Mouse (Mus musculus): ENCODE data around the gene Cry2.

Cry2 gene

DNA sequence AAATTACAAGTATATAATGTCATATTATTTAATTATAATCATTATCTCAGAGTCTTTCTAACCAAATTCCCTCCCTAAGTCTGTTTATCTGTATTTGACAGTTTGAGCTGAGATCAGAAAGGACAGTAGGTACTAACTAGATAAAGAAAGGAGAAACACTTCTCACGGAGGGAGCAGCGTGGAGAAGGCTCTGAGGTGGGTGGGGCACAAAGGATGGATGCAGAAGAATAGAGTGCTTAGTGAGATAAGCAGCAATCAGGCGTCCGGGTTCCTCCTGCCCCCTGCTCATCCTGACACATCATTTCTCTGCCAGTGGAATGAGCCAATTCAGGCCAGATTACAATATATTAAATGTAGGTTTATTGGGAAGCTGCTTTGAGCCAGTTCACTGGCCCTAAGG, 10.5 kb upstream of the Cry2 start:
- DNase-seq, result no peak

DNA sequence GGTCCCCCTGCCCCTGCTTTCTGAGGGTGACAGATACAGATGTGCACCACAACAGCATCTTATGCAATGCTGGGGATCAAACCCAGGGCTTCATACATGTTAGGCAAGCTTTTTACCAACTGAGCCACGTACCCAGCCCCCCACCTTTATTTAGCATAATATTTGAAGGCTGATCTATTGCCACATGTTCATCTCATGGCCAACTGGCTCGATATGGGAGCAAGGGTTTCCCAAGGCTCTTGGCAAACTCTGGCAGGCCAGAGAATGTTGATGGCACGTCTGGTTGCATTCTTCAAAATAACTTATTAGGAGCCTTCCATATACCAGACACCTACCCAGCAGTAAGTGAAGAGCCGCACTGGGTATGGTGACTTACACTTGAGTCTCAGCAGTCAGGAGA, 9.5 kb upstream of the Cry2 start:
- DNase-seq, result no peak

DNA sequence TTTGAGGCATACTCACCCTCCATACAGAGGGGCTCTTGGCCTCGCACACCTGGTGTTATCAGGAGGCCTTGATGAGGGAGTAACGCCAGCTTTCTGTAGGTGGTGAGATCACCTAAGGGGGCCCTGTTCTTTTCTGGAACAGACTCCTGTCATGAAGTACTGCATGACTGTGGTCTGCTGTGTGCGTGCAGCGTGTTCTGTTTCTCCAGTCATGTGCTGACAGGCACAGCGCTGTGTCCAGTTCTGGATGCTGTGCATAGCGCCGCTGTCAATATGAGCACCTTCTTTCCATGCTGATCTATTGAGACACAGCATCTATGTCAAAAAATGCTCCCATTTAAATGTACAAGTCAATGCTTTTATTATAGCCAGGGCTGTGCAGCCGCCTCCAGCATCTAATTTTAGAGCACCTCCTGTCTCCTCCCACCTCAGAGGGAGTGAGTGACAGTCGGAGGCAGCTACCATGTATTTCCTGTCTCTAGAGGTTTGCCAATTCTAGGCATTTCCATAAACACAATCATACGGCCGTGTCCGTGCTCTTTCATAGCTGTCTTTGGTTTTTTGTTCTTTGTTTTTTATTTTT, 8.7 kb upstream of the Cry2 start:
- no peak for DNase-seq

DNA sequence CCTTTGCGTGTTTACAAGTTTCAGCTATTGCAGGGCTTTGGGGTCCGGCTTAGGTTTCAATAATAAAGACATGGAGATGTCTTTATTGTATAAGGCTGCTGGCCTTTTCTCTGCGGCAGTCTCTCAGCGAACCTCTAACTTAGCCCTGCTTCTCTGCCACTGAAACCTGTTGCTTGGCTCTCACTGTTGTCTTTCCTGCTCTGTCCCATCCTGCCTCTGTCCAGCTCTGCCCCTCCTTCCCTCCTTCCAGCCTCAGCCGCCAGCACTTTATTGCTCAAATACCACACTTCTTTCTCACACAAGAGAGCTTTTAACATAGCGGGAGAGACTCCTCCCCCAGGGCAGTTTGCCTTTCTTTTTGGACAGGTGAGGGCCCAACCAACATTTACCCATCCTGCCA, 6.6 kb upstream of the Cry2 start:
- no peak for DNase-seq

DNA sequence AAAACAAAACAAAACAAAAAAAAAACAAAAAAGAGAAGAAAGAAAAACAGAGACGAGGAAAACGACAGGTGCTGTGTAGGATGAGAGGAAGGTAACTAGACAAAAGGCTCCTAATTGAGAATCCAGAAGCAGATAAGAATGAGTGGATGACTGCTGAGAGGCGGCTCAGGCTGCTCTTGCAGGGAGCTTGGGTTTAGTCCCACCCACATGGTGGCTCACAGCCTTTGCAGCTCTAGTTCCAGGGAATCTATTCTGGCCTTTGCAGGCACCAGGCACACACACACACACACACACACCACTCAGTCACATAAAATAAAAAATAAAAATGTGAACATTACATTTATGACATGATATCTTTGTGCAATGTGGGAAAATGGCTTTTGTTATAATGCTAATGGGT, 4.7 kb upstream of the Cry2 start:
- no peak for DNase-seq

DNA sequence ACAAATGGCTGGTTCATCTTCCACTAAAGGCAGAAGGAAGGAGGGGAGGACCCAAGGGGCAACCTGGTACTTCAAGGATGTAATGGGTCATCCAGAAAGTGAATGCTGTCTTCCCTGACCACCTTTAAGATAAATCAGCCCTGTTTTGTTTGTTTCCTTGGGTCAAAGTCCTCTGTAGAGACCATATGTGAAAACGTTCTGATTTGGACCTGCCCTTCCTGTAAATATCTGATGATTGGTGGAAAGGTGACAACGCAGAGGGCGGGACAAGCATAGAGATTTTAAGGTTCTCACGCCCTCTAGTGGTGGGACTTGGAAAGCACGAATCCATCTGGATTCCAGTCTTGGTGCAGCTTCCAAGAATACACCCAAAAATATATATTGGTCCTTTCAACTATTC, 4.0 kb upstream of the Cry2 start:
- DNase-seq, result peak; percentile 78

DNA sequence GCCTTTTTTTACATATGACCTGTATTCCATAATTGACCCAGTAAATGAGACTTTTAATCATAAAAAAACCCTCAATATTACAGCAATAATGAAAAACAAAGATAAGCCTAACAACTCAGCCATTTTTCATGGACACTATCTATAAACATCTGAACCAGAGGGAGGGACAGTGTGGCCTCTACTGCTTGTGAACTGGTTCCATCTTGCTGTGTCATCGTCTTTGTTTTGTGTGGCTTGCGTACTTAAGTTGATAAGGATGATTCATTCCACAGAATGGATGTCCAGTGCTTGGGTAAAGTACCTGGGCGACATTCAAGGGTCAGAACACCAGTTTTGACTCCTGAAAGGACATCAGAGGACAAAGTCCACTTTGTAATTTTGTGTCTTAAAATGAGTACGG, 3.5 kb upstream of the Cry2 start:
- no peak for DNase-seq

DNA sequence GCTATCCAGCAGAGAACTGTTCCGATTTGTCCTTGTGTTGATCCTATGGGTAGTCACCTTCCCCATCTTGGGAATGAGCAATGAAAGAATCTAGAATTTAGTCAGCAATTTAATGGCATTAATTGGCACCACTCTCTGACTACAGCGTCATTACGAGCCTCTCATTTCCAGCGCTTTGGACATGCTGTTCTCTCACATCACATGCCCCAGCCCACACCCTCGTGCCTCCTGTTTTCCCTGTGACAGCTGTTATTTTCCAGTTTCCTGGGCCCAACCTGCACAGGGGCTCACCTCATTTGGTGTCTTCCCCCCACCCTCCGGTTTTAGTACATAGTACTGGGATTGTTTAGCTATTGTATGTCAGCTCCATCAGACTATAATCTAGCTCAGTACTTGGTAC, 1.2 kb upstream of the Cry2 start:
- DNase-seq, result no peak

DNA sequence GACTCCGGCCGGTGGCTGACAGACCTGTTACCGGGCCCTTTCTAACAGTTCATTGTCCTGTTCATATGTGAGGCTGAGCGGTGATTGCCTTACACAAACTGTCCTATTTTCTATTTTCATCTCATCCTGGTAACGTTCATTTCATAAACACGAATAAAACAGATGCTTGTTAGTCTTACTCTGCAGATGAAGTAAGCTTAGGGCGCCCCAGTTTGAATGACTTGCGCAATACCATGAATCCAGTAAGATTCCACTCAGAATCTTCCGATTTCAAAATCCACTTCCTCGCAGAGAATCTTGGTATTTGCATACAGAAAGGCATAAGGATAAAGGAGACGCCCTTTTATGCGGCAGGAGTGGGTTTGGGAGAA, 517 bp upstream of the Cry2 start:
- DNase-seq, result no peak

DNA sequence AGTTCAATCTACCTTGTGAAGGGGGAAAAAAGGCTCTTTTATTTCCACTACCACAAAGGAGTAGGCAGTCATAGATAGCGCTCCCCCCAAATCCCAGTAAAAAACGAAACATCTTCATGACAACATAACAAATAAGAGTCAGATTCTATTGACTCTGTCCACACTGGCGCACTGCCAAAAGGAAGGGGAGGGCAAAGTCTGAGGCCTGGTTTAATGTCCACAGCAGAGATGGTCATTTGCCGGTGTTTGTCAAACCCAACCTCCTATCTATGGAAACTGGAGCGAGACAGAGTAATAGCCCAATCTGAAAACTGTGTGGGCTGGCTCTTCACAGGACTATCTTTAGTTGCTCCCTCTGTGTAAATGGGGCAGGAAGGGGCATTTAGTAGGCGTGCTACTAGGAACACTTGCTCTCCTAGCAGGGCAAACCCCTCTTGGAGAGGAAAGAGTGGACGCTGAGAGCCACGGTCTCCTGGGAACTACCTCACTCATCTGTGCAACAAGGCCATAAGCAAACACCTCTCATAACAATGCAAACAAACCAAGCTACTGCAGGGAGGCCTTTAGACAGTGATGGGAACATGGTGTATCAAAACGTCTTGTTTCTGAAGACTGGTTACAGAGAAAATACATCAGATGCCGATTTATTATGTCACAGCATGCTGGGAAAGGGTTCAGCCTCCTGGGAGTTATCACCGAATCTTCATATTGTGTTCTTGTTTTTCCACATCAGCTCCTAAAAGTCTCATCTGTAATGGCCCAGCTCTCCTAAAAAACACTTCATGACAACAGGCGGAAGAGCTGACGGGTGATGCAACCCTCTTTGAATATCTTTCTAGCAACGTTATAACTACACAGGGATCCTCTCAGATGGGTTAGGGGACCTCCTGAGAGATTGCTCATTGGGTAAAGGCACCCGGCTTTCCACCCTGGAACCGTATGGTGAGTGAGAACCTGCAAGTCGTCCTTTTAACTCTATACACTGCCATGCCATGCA, 1.2 kb downstream of the Cry2 start:
- peak; percentile 59 for DNase-seq

DNA sequence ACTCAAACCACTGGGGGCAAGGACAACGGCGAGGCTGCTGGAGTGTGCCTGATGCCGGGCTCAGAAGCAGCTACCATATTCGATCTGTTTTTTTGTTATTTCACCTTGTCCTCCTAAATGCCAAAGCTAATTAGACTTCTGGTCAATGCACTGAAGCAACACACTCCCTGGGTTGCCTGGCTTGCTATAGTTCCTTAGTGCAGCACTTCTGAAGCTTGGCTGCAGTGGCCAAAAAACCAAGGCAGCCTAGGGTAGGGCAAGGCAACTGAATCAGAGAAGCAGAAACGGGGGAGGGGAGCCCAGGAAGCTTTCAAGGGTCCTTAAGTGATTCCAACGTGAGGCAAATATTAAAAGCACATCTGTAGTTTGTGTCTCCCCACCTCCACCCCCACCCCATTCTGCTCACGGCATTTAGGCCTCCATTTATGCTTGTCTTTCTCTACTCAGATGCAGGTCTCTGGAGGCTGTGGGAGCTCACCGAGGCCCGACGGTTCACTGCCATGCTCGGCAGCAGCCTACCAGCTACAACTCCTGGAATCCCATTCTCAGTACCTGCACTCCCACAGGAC, 2.1 kb downstream of the Cry2 start:
- DNase-seq, result peak; percentile 22

DNA sequence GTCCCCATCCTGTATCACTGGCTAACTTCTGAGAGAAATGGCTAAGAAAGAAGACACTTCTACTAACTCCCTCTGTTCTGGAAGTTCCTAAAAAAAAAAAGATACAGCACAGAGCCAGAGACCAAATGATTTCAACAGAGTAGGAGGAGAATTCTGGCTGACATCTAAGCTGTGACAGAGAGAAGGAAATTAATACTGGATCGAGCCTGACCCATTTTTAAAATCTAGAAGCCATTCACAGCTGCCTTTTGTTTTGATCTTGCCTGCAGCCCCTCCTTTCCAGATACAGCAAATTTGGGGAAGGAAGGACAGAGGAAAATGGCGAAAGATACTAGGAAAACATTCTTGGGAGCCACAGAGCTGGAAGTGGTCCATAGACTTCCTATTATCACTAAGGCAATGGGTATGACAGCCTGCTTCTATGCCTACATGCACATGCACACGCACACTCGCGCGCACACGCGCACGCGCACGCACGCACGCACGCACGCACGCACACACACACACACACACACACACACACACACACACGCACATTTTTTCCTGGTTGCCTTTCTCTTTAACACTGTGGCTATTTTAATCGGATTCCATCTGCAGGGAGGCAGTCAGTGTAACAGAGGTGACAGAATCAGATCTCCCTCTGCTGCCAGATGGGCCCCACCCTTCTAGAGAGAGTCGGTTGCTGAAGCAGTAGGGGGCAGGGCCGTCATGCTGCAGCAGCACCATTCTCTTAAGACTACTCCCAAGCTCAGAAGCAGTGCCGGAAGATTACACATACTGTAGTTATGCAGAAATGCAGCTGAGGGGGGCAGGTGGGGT, 2.9 kb downstream of the Cry2 start:
- DNase-seq, result peak; percentile 62

DNA sequence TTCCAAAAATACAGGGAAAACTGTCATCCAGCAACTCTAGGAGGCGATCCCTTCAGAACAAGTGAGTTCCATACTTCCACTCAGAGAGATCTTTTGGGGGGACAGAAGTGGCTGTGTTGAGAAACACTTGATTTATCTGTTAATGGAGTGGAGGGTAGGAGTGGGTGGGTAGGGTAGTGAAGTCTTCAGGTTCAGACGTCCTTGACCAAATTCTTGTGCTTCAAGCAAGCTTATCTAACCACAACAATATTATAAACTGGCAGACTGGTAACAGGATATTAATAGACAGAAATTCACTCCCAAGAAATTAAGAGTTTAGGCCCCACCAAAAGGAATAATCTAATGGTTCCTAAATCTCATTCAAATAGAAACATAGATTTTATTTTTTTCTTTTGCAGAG, 3.8 kb downstream of the Cry2 start:
- no peak for DNase-seq

DNA sequence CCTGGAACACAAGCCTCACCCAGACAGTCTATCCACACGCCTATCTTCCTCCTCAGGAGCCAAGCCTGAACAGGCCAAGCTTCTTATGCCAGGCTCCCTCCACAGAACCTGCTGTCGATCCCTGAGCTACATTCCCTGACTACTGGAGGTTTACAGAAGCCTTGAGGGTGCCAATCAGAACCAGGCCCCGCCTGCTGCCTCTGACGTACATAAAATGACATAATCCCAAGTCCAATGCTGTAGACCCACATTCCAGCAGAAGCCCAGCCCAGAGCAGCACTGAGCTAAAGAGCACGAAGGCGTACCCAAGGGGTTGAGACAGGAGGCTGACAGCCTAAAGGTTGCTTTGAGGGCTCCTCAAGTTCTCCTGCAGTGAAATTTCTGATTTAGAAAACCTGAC, 6.0 kb downstream of the Cry2 start:
- DNase-seq, result peak; percentile 49

DNA sequence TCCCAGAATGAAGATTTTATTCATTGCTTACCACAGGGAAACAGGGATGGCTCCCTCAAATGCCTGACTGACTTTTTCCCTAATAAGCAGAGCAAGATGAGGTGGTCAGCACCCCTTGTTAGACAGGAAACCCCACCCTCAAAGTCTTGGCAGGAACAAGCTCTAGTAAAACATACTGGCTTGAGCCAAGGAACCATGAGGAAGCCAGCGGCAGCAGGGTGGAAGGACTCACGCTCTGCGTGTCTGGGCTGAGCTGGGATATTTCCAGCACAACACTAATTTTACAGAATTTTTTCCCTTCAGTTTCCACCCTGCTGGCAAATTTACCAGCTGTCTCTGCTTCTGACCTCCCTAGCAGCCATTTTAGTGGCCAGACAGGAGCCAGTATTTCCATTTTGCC, 7.4 kb downstream of the Cry2 start:
- no peak for DNase-seq

DNA sequence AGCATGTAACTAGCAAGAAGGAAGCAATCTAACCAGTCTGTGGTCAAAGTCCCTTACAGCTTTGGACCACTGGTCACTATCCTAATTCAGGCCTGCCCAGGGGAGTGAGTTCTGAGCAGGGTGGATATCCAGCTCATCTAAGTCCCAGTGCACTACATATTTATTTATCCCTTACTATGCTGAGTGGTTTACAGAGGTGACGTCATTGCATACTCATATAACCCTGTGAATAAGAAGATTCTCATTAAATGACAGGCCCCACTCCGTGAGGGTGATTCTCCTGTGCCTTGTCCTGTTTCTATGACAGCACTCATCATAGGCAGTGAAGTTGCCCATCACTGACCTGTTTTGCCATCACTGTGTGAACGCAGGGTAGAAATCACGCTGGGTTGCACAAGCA, 8.5 kb downstream of the Cry2 start:
- DNase-seq, result no peak

DNA sequence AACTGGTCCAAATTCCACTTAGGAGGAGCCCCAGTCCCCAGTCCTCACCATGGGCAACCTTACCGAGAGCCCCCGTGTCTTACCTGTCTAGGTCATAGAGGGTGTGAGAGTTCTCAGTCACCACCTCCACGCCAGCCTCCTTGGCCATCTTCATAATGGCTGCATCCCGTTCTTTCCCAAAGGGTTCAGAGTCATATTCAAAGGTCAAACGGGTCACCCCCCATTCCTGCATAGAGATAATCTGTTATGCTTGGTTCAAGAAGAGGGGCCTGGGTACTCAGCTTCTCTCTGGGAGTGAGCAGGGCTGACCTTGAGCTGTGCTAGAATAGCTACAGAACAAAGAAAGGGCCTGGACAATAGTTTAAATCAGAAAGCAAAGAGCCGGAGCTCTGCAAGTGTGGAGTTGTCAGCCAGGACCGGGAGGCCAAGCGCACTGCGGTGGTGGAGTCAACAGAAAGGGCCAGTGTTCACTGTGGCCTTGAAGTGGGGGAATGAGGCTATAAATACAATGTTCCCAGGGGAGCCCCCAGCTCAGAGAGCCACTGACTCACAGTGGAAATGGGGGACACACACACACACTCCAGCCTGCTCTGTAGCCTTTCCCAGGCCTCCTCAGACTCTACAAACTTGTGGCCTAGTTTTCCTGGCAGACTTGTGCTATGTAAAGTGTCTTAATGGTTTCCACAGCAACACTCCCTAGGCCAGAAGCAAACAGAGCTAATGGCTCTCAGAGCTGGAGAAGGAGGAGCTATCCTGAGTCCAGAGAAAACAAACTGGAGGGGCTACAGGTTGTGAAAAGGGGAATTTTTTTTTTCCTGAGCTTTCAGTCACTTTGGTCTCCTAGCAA, 9.2 kb downstream of the Cry2 start:
- peak; percentile 19 for DNase-seq

DNA sequence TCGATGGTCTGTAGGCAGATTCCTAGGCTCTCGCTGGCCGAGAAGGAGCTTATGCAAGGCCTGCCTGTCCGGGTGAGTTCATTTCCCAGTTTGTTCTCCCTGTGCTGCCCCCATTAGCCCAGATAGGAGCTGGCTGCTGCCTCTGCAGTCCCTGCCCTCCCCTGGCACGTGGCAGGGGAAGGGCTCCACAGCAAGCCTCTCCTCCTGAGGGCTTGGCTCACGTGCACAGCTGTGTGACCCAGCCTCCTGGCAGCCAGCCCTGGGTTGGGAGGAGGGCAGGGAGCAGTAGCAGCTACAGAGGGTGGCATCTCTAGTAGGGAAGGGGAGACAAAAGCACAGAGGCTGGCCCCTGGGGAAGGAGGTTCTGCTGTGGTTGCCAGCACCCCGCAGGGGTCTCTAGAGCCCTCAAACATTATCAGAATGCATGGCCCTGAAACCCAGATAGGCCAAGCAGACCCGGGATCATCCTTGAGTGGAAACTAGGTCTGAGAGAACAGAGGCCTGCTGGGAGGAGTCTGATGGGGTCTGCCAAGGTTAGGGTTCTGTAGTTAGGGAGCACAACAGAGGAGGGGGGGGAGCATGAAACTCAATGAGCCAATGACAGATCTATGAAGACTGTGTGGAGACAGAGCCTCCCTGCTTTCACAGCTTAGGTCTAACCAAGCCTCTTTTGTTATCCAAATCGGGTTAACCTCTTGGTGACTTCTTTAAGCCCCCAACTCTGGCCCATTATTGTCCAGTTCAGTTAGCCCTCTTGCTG, 10.0 kb downstream of the Cry2 start:
- DNase-seq, result peak; percentile 72

DNA sequence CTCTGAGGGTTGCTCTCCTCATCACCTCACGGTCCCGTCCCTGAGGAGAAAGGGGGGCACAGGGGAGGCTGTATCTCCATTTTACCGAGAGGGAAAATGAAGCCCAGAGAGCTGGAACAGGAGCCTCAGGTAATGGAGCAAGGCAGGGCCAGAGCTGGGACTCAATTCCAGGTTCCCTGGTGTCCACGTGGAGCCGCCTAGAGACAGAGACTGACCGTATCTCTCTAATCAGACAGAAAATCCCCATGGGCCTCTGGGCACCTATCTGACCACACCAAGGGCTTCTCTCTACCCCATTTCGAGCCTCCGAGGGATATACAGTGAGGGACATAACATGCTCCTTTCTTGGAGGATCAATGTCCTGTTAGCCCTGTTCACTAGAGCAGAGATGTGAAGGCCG, 10.7 kb downstream of the Cry2 start:
- no peak for DNase-seq

DNA sequence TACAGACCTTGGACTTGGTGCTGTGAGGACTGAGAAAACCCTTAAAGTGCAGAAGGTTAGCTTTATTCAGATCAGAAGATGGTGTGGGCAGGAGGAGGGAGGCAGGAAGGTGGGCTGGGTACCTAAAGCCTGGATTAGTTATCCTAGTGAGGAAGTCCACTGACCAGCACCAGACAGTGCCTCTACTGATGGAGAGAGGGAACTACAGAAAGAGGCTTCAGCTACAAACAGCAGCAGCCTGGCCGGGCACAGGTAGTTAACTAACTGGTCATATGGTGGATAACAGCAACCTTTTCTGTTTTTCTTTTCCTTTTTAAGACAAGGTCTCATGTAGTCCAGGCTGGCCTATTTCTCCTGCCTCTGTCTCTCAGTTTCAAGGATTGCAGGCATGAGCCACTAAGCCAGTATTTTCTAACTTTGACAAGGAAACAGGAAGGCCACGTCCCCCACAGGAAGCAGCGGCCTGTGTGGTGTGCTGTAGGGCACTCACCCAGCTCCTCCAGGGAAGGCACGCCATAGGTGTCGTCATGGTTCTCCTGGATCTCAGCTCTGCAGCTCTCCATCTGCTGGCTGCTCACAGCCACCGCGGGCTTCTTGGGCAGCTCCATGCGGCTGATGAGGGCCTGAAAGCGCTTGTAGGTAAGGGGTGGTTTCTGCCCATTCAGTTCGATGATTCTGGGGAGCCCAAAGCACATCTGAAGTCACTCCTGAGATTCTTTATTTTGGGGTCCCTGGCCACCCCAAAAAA, 11.3 kb downstream of the Cry2 start:
- DNase-seq, result no peak

Measured in right cerebral cortex, postnatal 4 days (tissue).